Mouse (Mus musculus) ES-Bruce4 (cell line): ENCODE data around the gene Chp2. TPM values are rescaled to one million over a fixed set of nuclear protein-coding genes. Genes with fewer than 3 reads are reported as not detected.

Experiments
- H3K27ac ChIP-seq: 2 replicates; pipeline ENCODE4 v1.5.1; 2012; ENCODE audit warnings: low read length, inconsistent platforms; ENCODE audit not compliant: insufficient read depth
- H3K27me3 ChIP-seq: 2 replicates; pipeline ENCODE4 v1.6.1; 2012; ENCODE audit warnings: mild to moderate bottlenecking, low read length, inconsistent platforms; ENCODE audit not compliant: control insufficient read depth, poor library complexity, insufficient read depth, severe bottlenecking
- H3K36me3 ChIP-seq: 2 replicates; pipeline ENCODE4 v1.6.1; 2012; ENCODE audit warnings: inconsistent platforms, mild to moderate bottlenecking, low read length, moderate library complexity; ENCODE audit not compliant: control insufficient read depth, poor library complexity, insufficient read depth, severe bottlenecking
- H3K4me1 ChIP-seq: one replicate; pipeline ENCODE4 v1.8.1; 2011; ENCODE audit warnings: low read length; ENCODE audit not compliant: control insufficient read depth, insufficient read depth
- H3K4me3 ChIP-seq: 2 replicates; pipeline ENCODE4 v1.5.1; 2011; ENCODE audit warnings: low read depth, mild to moderate bottlenecking, low read length
- H3K9ac ChIP-seq: 2 replicates; pipeline ENCODE4 v1.6.1; 2012; ENCODE audit warnings: low read depth, mild to moderate bottlenecking, inconsistent platforms; ENCODE audit not compliant: poor library complexity, severe bottlenecking
- H3K9me3 ChIP-seq: replicated peaks from 2 replicates; pipeline ENCODE4 v1.6.1; 2012; ENCODE audit warnings: mild to moderate bottlenecking, low read length, inconsistent platforms; ENCODE audit not compliant: control insufficient read depth, poor library complexity, insufficient read depth, severe bottlenecking
- CTCF ChIP-seq: IDR thresholded peaks from one replicate; pipeline ENCODE4 v1.8.1; 2011; ENCODE audit warnings: low read depth, low read length
- EP300 ChIP-seq: IDR thresholded peaks from 2 replicates; pipeline ENCODE4 v1.6.1; 2011; ENCODE audit warnings: low read depth, low read length; ENCODE audit not compliant: insufficient read depth
- POLR2A ChIP-seq: IDR thresholded peaks from one replicate; pipeline ENCODE4 v1.8.1; 2011; ENCODE audit warnings: low read length; ENCODE audit not compliant: insufficient read depth
- polyA plus RNA-seq: library from polyadenylated mRNA; stranded (reverse); fragments of >200 nt; gene quantifications from 2 replicates; pipeline ENCODE4 v1.2.4, GENCODE M21; 2011; ENCODE audit warnings: low read depth; ENCODE audit not compliant: missing spikeins, insufficient read depth, insufficient read length

Chp2 gene
- polyA plus RNA-seq, result not detected in 2 replicates

DNA sequence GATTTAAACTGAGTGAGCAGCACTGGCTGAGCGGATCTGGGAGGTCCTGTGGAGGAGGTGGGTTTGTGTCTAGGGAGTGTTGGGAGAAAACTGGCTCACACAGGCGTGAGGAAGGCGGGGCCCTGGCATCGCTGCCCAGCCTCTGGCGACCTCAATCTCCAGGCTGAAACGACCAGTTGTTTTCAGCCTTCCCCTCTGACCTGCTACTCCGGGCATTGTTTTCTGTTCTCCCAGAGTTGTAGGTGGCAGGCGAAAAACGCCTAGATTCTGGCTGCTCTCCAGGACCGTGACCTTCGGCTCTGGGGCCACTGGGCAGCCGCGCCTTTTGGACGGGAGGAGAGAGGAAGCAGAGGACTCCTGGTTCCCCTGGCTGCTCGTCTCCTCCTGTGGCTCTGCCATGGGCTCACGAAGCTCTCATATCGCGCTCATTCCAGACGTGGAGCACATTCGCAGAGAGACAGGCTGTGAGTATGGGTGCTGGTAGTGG is at the start of gene Chp2:
Gene Chp2, plus strand, starts transcription at position 182 of the 487 bp plus-strand sequence.
- Histone ChIP-seq H3K27ac (no peak within 1 kb of the TSS), H3K27me3 (no peaks in the 10 kb centered on the region), H3K4me3 (no peak within 1 kb of the TSS), H3K9me3 (no peaks in the 10 kb centered on the region), H3K9ac (no peak within 1 kb of the TSS), H3K4me1 (no peaks in the 10 kb centered on the region), H3K36me3 (no peaks in the 10 kb centered on the region)
- TF ChIP-seq EP300 (no peak), POLR2A (no peak), CTCF (no peak)

DNA sequence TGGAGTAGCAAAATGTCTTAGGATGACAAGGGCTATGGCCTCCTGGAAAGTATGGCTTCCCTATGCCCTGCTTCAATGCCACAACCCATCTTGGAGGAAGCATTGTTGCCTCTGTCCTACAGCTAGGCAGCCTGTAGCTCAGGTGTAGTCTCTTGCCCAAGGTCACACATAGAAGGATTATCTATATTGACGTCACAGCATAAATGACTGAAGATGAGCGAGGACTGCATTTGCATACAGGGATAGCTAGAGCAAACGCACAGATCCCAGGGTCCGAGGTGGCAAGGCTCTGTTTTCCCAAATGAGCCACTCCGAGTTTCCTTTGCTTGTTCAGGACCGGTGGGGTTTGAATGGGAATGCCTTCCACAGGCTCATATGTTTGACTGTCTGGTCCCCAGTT is 48.6 kb upstream of the Chp2 start:
- no peak overlapping the region for H3K27ac ChIP-seq
- H3K36me3 ChIP-seq, result peaks cover 33% of the 10 kb centered on the region
- H3K4me3 ChIP-seq, result no peak overlapping the region
- H3K4me1 ChIP-seq, result no peaks in the 10 kb centered on the region
- H3K9me3 ChIP-seq, result no peaks in the 10 kb centered on the region
- TF ChIP-seq POLR2A, result no peak
- TF ChIP-seq EP300, result no peak
- no peak for TF ChIP-seq CTCF
- no peak overlapping the region for H3K9ac ChIP-seq
- no peaks in the 10 kb centered on the region for H3K27me3 ChIP-seq

DNA sequence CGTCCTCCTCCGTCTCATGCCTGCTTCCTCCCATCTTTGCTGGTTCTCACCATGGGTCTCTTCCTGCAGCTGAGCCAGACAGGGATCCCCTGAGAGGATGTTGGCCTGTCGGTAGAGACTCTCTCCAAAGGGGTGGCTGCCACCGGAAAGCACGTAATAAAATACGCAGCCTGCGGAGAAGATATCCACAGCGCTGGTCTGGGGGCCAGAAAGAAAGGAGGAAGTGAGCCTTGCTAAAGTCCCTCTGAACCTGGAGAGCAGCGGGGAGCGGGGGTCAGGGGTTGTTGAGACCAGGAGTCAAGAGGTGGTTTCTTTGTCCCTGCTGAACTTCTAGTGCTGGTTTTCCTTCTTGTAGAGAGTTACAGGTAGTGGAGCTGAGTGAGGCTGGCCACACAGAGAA is 47.7 kb upstream of the Chp2 start:
- H3K4me3 ChIP-seq, result no peak overlapping the region
- no peaks in the 10 kb centered on the region for H3K27me3 ChIP-seq
- no peak overlapping the region for H3K9ac ChIP-seq
- H3K27ac ChIP-seq, result no peak overlapping the region
- no peaks in the 10 kb centered on the region for H3K4me1 ChIP-seq
- H3K9me3 ChIP-seq, result no peaks in the 10 kb centered on the region
- no peak for TF ChIP-seq EP300
- no peak for TF ChIP-seq CTCF
- no peak for TF ChIP-seq POLR2A
- peaks cover 24% of the 10 kb centered on the region for H3K36me3 ChIP-seq

DNA sequence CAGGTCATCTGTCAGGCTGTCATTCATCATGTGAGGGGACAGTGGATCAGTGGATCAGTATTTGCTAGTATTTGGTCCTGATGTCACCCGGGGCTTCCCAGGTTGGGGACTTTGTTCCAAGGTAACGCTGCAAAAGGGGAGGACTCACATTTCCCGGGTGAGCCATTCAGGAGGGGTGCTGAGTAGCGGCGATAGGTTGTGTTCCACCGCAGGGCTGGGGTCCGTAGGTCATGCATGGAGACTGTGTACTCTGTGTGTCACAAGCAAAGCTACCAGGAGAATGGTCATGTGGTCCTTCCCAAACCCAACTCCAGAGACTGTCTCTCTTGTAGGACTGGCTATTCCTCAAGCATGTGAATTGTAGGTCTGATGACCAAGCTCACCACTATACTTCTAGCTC is 38.6 kb upstream of the Chp2 start:
- no peaks in the 10 kb centered on the region for H3K36me3 ChIP-seq
- no peak overlapping the region for H3K27ac ChIP-seq
- no peak overlapping the region for H3K4me3 ChIP-seq
- no peaks in the 10 kb centered on the region for H3K27me3 ChIP-seq
- TF ChIP-seq EP300, result no peak
- no peak for TF ChIP-seq CTCF
- TF ChIP-seq POLR2A, result no peak
- no peaks in the 10 kb centered on the region for H3K9me3 ChIP-seq
- H3K4me1 ChIP-seq, result no peaks in the 10 kb centered on the region
- H3K9ac ChIP-seq, result no peak overlapping the region

DNA sequence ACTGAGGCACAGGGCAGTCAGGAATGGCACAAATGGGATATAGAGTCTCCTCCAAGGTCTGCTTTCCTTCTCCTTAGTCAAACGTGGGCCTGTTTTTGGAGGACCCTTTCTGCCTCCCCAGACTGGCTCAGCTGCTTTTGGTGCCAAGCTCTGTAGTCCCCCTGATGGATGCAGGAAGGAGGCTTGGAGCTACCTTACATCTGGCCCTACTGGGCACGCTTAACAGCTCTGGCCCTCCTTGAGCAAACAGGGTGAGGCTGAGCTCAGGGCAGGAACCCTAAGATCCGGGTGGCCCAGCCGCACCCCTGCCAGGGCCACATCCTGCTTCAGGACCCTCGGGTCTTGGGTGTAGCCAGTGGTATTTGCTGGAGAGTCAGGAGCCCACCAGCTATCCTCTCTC is 34.7 kb upstream of the Chp2 start:
- H3K4me1 ChIP-seq, result no peaks in the 10 kb centered on the region
- no peak overlapping the region for H3K4me3 ChIP-seq
- H3K36me3 ChIP-seq, result no peaks in the 10 kb centered on the region
- no peak overlapping the region for H3K9ac ChIP-seq
- no peak overlapping the region for H3K27ac ChIP-seq
- no peak for TF ChIP-seq POLR2A
- no peak for TF ChIP-seq CTCF
- TF ChIP-seq EP300, result no peak
- H3K9me3 ChIP-seq, result no peaks in the 10 kb centered on the region
- no peaks in the 10 kb centered on the region for H3K27me3 ChIP-seq

DNA sequence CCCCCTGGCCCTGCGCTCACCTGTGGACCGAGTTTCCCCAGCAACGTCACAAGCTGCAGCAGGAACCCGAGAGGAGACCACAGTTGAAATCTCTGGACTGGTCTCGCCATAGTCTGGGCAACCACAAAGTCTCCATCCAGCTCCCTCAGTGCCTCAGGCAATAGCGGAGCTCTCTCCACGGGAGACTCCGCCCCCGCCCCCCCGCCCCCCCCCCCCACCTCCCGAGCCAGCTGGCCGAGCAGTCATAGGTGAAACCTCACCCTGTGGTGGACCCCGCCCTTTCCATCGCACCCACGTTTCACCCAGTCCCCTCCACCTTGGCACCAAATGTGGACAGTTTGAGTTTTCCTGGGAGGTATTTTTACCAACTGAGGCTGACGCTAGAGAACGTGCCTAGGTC is 33.3 kb upstream of the Chp2 start, which contains the start of gene Ern2:
Gene Ern2, minus strand, starts transcription at position 165 of the 400 bp plus-strand sequence.
- no peak for TF ChIP-seq EP300
- no peak for TF ChIP-seq CTCF
- TF ChIP-seq POLR2A, result no peak
- H3K9ac ChIP-seq, result no peak within 1 kb of the TSS
- no peak within 1 kb of the TSS for H3K27ac ChIP-seq
- no peaks in the 10 kb centered on the region for H3K9me3 ChIP-seq
- no peak within 1 kb of the TSS for H3K4me3 ChIP-seq
- no peaks in the 10 kb centered on the region for H3K4me1 ChIP-seq
- no peaks in the 10 kb centered on the region for H3K36me3 ChIP-seq
- H3K27me3 ChIP-seq, result no peaks in the 10 kb centered on the region
